Mouse (Mus musculus) heart, adult 10 weeks (tissue): Measurements from ENCODE around the gene Adss. TPM values are rescaled to one million over a fixed set of nuclear protein-coding genes. Genes with fewer than 3 reads are reported as not detected.

ENCODE experiments used
- polyA plus RNA-seq: library from polyadenylated mRNA; stranded (reverse); fragments of 350-450 nt; fragmentation: Illumina TruSeq; extraction: RNeasy Lipid Tissue Mini Kit (QIAGEN cat#74804); gene quantifications from one replicate; pipeline ENCODE4 v1.2.3, GENCODE M21; 2014; ENCODE audit warnings: low read depth, low replicate concordance

Adss gene
- polyA plus RNA-seq, result 12.4 TPM

DNA sequence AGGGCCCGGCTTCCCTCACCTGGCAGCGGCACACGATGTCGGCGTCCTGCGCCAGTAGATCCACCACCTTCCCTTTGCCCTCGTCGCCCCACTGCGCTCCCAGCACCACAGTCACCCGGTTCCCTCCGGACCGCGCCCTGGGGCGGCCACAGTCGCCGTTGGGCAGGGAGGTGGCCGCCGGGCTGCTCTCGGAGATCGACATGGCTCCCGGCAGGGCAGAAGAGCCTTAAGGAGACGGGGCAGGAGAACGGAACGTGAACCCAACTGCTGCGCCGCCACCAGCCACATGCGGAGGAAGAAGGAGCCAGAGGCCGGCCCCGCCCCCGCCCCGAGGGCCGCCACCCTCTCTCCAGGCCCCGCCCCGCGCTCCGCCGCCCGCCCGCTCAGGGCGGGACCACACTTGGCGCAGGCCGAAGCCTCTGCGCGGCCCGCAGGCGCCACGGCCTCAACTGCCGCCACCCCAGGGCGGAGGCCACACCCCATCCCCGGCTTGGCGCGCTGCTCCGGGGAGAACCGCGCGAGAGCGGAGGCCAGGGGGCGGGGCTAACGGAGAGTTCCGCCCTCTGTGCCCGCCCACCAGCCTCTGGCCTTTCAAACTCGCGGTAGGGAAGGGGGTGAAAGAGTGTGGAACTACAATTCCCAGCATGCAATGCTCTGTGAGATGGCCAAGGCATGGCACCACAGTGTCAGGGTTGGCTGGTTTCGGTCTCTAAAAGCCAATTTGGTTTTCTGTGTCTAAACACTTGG is at the start of gene Adss:
Gene Adss, minus strand, starts transcription at position 319 of the 747 bp plus-strand sequence.

DNA sequence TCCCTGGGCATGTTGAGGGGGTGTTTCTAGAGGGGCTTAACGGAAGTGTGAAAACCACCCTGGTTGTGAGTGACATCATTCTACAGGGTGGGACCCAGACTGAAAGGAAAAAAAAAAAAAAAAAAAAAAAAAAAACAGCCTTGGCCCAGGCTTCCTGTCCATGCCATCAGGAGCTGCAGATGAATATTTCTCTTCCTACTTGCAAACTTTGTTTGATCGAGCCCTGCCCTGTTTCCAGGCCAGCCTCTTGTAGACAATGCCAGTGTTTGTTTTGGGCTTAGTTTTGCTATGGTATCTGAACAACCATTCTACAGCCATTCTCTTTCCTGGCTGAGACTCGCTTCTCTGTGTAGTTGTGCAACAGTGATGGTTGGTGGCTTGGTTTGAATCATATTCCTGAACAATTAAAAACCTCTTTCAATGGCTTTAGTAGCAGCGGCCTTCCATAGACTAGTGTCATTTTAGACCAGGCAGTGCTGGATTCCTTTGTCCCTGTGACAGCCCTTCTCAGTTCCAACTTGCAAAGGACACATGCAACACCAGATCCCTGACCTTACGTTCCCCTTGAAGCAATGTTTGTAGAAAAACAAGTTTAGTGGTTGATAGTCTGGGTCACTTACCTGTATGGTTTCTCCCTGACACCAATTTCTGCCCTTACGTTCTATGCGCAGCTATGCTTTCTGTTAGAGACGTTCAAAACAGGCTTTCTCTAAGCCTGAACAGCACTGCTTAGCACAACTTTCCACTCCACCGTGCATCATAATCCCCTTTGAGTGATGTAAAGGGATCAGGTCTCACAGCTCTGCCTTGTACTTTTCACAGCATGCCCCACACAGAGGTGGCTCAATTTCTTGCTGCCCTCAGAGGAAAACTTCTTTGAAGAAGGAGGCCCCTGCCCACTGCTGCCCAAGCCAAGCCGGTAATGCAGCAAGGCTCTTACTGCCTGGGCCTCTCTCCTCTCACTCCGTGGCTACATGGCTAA is 67.0 kb downstream of the Adss start, which contains the start of gene 1700016C15Rik:
Gene 1700016C15Rik, plus strand, starts transcription at position 772 of the 982 bp plus-strand sequence.

Other genes starting within 250 kb of the Adss start
- not detected for gene 1700016C15Rik, start 66.7 kb downstream of the Adss start, polyA plus RNA-seq
- not detected for gene Catspere2, start 186.9 kb upstream of the Adss start, polyA plus RNA-seq